Mouse (Mus musculus): ENCODE data around the gene Srf. TPM values are rescaled to one million over a fixed set of nuclear protein-coding genes. Genes with fewer than 3 reads are reported as not detected.

The Srf gene
- polyA plus RNA-seq, 1 experiment from 2014 or later, result 17.8 TPM

- H3K27ac ChIP-seq (replicated peaks in 1 of 2; ENCODE audit: control insufficient read depth in 1 of 2, insufficient read depth in 1 of 2, low read depth in 2 of 2, low read length in 2 of 2), result no peak overlapping the region
- ATAC-seq (ENCODE audit: insufficient number of reproducible peaks, insufficient read depth, low FRiP score, low read depth), result no peak
- peaks cover 20 to 43% of the 10 kb centered on the region in 2 experiments for H3K4me1 ChIP-seq (ENCODE audit: control insufficient read depth in 2 of 2, insufficient read depth in 2 of 2, low read length in 2 of 2)
- WGBS, result 81% methylated on average over 6 of the region's 6 CpGs
- no peak overlapping the region for H3K4me2 ChIP-seq (ENCODE audit: low read length)
- H3K36me3 ChIP-seq (ENCODE audit: control insufficient read depth, insufficient read depth, low read length), result peaks cover 51% of the 10 kb centered on the region
- H3K9ac ChIP-seq (ENCODE audit: low read length), result no peak overlapping the region
- no peaks in the 10 kb centered on the region for H3K27me3 ChIP-seq (ENCODE audit: control insufficient read depth, insufficient read depth, low read length)
- H3K9me3 ChIP-seq (ENCODE audit: control insufficient read depth, low read length), result no peaks in the 10 kb centered on the region
- no peak overlapping the region for H3K4me3 ChIP-seq (ENCODE audit: control insufficient read depth in 1 of 2, insufficient read depth in 1 of 2, low read depth in 1 of 2, low read length in 2 of 2)
These were observed 4.6 kb downstream of the Srf start for GRCm38 (mm10) chr17:46551369-46551768.

- Histone ChIP-seq H3K9me3 (ENCODE audit: control insufficient read depth, low read length) (no peaks in the 10 kb centered on the region), H3K4me2 (ENCODE audit: low read length) (no peak overlapping the region), H3K36me3 (ENCODE audit: control insufficient read depth, insufficient read depth, low read length) (peaks cover 51% of the 10 kb centered on the region), H3K27ac (replicated peaks in 1 of 2; ENCODE audit: control insufficient read depth in 1 of 2, insufficient read depth in 1 of 2, low read depth in 2 of 2, low read length in 2 of 2) (no peak overlapping the region), H3K27me3 (ENCODE audit: control insufficient read depth, insufficient read depth, low read length) (no peaks in the 10 kb centered on the region), H3K4me3 (ENCODE audit: control insufficient read depth in 1 of 2, insufficient read depth in 1 of 2, low read depth in 1 of 2, low read length in 2 of 2) (no peak overlapping the region), H3K9ac (ENCODE audit: low read length) (no peak overlapping the region), H3K4me1 (ENCODE audit: control insufficient read depth in 2 of 2, insufficient read depth in 2 of 2, low read length in 2 of 2) (peaks cover 21 to 43% of the 10 kb centered on the region in 2 experiments)
- 86% methylated on average over 7 of the region's 7 CpGs for WGBS
- no peak for ATAC-seq (ENCODE audit: insufficient number of reproducible peaks, insufficient read depth, low FRiP score, low read depth)
These were observed 5.1 kb downstream of the Srf start for GRCm38 (mm10) chr17:46550904-46551303.

GRCm38 (mm10) chr17:46549642-46550041 is 6.3 kb downstream of the Srf start:
- Histone ChIP-seq H3K36me3 (ENCODE audit: control insufficient read depth, insufficient read depth, low read length) (peaks cover 51% of the 10 kb centered on the region), H3K4me1 (ENCODE audit: control insufficient read depth in 2 of 2, insufficient read depth in 2 of 2, low read length in 2 of 2) (peaks cover 21 to 43% of the 10 kb centered on the region in 2 experiments), H3K9me3 (ENCODE audit: control insufficient read depth, low read length) (no peaks in the 10 kb centered on the region), H3K4me2 (ENCODE audit: low read length) (no peak overlapping the region), H3K9ac (ENCODE audit: low read length) (no peak overlapping the region), H3K4me3 (ENCODE audit: control insufficient read depth in 1 of 2, insufficient read depth in 1 of 2, low read depth in 1 of 2, low read length in 2 of 2) (no peak overlapping the region), H3K27me3 (ENCODE audit: control insufficient read depth, insufficient read depth, low read length) (no peaks in the 10 kb centered on the region), H3K27ac (replicated peaks in 1 of 2; ENCODE audit: control insufficient read depth in 1 of 2, insufficient read depth in 1 of 2, low read depth in 2 of 2, low read length in 2 of 2) (no peak overlapping the region)
- ATAC-seq (ENCODE audit: insufficient number of reproducible peaks, insufficient read depth, low FRiP score, low read depth), result no peak
- 84% methylated on average over 9 of the region's 9 CpGs for WGBS

GRCm38 (mm10) chr17:46549193-46549592 is 6.8 kb downstream of the Srf start:
- Histone ChIP-seq H3K4me2 (ENCODE audit: low read length) (no peak overlapping the region), H3K4me1 (ENCODE audit: control insufficient read depth in 2 of 2, insufficient read depth in 2 of 2, low read length in 2 of 2) (peaks cover 21 to 40% of the 10 kb centered on the region in 2 experiments), H3K9ac (ENCODE audit: low read length) (no peak overlapping the region), H3K4me3 (ENCODE audit: control insufficient read depth in 1 of 2, insufficient read depth in 1 of 2, low read depth in 1 of 2, low read length in 2 of 2) (no peak overlapping the region), H3K27ac (replicated peaks in 1 of 2; ENCODE audit: control insufficient read depth in 1 of 2, insufficient read depth in 1 of 2, low read depth in 2 of 2, low read length in 2 of 2) (no peak overlapping the region), H3K27me3 (ENCODE audit: control insufficient read depth, insufficient read depth, low read length) (no peaks in the 10 kb centered on the region), H3K9me3 (ENCODE audit: control insufficient read depth, low read length) (no peaks in the 10 kb centered on the region), H3K36me3 (ENCODE audit: control insufficient read depth, insufficient read depth, low read length) (peaks cover 51% of the 10 kb centered on the region)
- 31% methylated on average over 8 of the region's 8 CpGs for WGBS
- no peak for ATAC-seq (ENCODE audit: insufficient number of reproducible peaks, insufficient read depth, low FRiP score, low read depth)

GRCm38 (mm10) chr17:46548741-46549140 is 7.2 kb downstream of the Srf start:
- peaks cover 21 to 35% of the 10 kb centered on the region in 2 experiments for H3K4me1 ChIP-seq (ENCODE audit: control insufficient read depth in 2 of 2, insufficient read depth in 2 of 2, low read length in 2 of 2)
- H3K36me3 ChIP-seq (ENCODE audit: control insufficient read depth, insufficient read depth, low read length), result peaks cover 51% of the 10 kb centered on the region
- no peak overlapping the region for H3K27ac ChIP-seq (replicated peaks in 1 of 2; ENCODE audit: control insufficient read depth in 1 of 2, insufficient read depth in 1 of 2, low read depth in 2 of 2, low read length in 2 of 2)
- no peak overlapping the region for H3K4me2 ChIP-seq (ENCODE audit: low read length)
- no peaks in the 10 kb centered on the region for H3K9me3 ChIP-seq (ENCODE audit: control insufficient read depth, low read length)
- WGBS, result 69% methylated on average over 11 of the region's 11 CpGs
- H3K4me3 ChIP-seq (ENCODE audit: control insufficient read depth in 1 of 2, insufficient read depth in 1 of 2, low read depth in 1 of 2, low read length in 2 of 2), result no peak overlapping the region
- no peak overlapping the region for H3K9ac ChIP-seq (ENCODE audit: low read length)
- ATAC-seq (ENCODE audit: insufficient number of reproducible peaks, insufficient read depth, low FRiP score, low read depth), result no peak
- H3K27me3 ChIP-seq (ENCODE audit: control insufficient read depth, insufficient read depth, low read length), result no peaks in the 10 kb centered on the region

- H3K27me3 ChIP-seq (ENCODE audit: control insufficient read depth, insufficient read depth, low read length), result no peaks in the 10 kb centered on the region
- H3K4me2 ChIP-seq (ENCODE audit: low read length), result no peak overlapping the region
- H3K4me1 ChIP-seq (ENCODE audit: control insufficient read depth in 2 of 2, insufficient read depth in 2 of 2, low read length in 2 of 2), result peaks cover 15 to 31% of the 10 kb centered on the region in 2 experiments
- no peak overlapping the region; the same call in 1 of the 2 replicates for H3K9ac ChIP-seq (ENCODE audit: low read length)
- peaks cover 51% of the 10 kb centered on the region for H3K36me3 ChIP-seq (ENCODE audit: control insufficient read depth, insufficient read depth, low read length)
- H3K4me3 ChIP-seq (ENCODE audit: control insufficient read depth in 1 of 2, insufficient read depth in 1 of 2, low read depth in 1 of 2, low read length in 2 of 2), result no peak overlapping the region
- WGBS, result 34% methylated on average over 3 of the region's 3 CpGs
- no peak overlapping the region for H3K27ac ChIP-seq (replicated peaks in 1 of 2; ENCODE audit: control insufficient read depth in 1 of 2, insufficient read depth in 1 of 2, low read depth in 2 of 2, low read length in 2 of 2)
- ATAC-seq (ENCODE audit: insufficient number of reproducible peaks, insufficient read depth, low FRiP score, low read depth), result no peak
- H3K9me3 ChIP-seq (ENCODE audit: control insufficient read depth, low read length), result no peaks in the 10 kb centered on the region
These were observed 8.1 kb downstream of the Srf start for GRCm38 (mm10) chr17:46547923-46548322.

GRCm38 (mm10) chr17:46546995-46547394 is 9.0 kb downstream of the Srf start:
- H3K9me3 ChIP-seq (ENCODE audit: control insufficient read depth, low read length), result no peaks in the 10 kb centered on the region
- WGBS, result 12% methylated on average over 8 of the region's 8 CpGs
- H3K4me1 ChIP-seq (ENCODE audit: control insufficient read depth in 2 of 2, insufficient read depth in 2 of 2, low read length in 2 of 2), result peaks cover 10 to 25% of the 10 kb centered on the region in 2 experiments
- H3K9ac ChIP-seq (ENCODE audit: low read length), result peak overlapping the region; percentile 83
- H3K4me3 ChIP-seq (ENCODE audit: control insufficient read depth in 1 of 2, insufficient read depth in 1 of 2, low read depth in 1 of 2, low read length in 2 of 2), result no peak overlapping the region
- H3K27ac ChIP-seq (replicated peaks in 1 of 2; ENCODE audit: control insufficient read depth in 1 of 2, insufficient read depth in 1 of 2, low read depth in 2 of 2, low read length in 2 of 2), result peak overlapping the region in 1 of 2 experiments; percentile 60; a peak in 2 of 4 replicates
- H3K36me3 ChIP-seq (ENCODE audit: control insufficient read depth, insufficient read depth, low read length), result peaks cover 46% of the 10 kb centered on the region
- H3K4me2 ChIP-seq (ENCODE audit: low read length), result peak overlapping the region; percentile 88
- ATAC-seq (ENCODE audit: insufficient number of reproducible peaks, insufficient read depth, low FRiP score, low read depth), result no peak
- no peaks in the 10 kb centered on the region for H3K27me3 ChIP-seq (ENCODE audit: control insufficient read depth, insufficient read depth, low read length)

GRCm38 (mm10) chr17:46546591-46546990 is 9.4 kb downstream of the Srf start:
- H3K4me1 ChIP-seq (ENCODE audit: control insufficient read depth in 2 of 2, insufficient read depth in 2 of 2, low read length in 2 of 2), result peaks cover 10 to 21% of the 10 kb centered on the region in 2 experiments
- H3K36me3 ChIP-seq (ENCODE audit: control insufficient read depth, insufficient read depth, low read length), result peaks cover 44% of the 10 kb centered on the region
- no peaks in the 10 kb centered on the region for H3K9me3 ChIP-seq (ENCODE audit: control insufficient read depth, low read length)
- peak overlapping the region; percentile 62 to 65 for H3K4me3 ChIP-seq (ENCODE audit: control insufficient read depth in 1 of 2, insufficient read depth in 1 of 2, low read depth in 1 of 2, low read length in 2 of 2)
- H3K9ac ChIP-seq (ENCODE audit: low read length), result peak overlapping the region; percentile 83
- H3K27ac ChIP-seq (replicated peaks in 1 of 2; ENCODE audit: control insufficient read depth in 1 of 2, insufficient read depth in 1 of 2, low read depth in 2 of 2, low read length in 2 of 2), result peak overlapping the region in 1 of 2 experiments; percentile 60; a peak in 2 of 4 replicates
- 11% methylated on average over 7 of the region's 7 CpGs for WGBS
- peak overlapping the region; percentile 88 for H3K4me2 ChIP-seq (ENCODE audit: low read length)
- no peaks in the 10 kb centered on the region for H3K27me3 ChIP-seq (ENCODE audit: control insufficient read depth, insufficient read depth, low read length)
- ATAC-seq (ENCODE audit: insufficient number of reproducible peaks, insufficient read depth, low FRiP score, low read depth), result no peak
